Mouse (Mus musculus) adrenal gland, adult (tissue): ENCODE data around the gene Boc.

Experiments
- DNase-seq, 2 experiments: peaks; one replicate each; pipeline ENCODE4 v3.0.0; 2022 to 2023; ENCODE audit warnings: low spot score in 1 of 2; ENCODE audit not compliant: inconsistent age in 2 of 2

Boc gene

DNA sequence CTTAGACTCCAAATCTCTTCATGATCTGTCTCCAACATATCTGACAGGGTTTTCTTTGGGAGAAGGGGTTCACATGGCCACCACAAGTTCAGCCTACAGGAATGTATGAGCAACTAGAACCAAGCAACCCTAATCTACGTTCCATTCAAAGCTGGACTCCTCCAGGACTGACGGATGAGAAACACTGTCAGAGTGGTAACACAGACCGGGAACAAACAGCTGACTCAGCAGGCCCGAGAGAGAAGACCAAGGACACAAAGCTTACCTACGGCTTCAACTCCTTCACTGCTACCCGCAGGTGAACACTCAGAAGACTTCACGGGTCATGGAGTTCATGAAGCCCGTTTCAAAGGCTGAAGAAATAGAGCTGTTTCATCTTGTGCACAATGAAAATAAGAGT lies 4.8 kb downstream of the Boc start:
- DNase-seq = peak in 1 of 2 experiments; percentile 74

DNA sequence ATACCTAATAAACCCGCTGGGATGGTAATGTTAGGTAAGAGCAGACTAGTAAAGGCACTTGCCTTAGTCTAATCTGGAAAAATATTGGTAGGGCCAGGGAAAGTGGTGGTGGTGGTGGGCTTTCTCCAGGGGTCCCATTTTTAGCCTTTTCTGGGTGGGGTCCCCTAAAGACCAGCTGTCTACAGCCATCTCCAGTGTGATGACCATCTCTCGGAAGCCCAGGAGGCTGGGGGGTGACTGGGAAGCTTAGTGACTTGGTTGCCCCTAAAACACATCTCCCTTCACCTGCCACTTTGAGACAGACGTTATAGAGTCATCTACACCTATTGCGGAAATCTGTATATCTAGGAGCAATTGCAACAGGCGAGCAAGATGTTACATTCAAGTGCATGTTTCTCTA lies 6.0 kb downstream of the Boc start:
- peak in 1 of 2 experiments; percentile 56 for DNase-seq

DNA sequence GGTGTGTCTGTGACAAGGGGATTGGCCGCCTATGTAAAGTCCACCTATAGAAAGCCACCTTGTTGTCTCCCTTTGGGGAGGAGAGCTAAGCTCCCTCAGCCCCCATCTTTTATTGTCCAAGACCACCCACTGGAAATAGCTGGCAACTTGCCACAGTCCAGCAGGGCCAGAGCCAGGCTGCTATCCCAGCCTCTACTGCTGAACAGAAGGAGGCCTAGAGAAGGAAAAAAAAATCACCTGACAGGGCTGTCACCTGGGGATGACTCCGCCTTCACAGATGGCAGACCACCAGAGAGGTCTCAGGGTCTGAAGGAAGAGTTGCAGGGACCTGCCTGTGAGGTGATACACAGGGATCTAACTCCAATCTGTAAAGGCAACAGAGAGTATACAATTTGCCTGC lies 6.7 kb downstream of the Boc start:
- DNase-seq = peak in 1 of 2 experiments; percentile 62

DNA sequence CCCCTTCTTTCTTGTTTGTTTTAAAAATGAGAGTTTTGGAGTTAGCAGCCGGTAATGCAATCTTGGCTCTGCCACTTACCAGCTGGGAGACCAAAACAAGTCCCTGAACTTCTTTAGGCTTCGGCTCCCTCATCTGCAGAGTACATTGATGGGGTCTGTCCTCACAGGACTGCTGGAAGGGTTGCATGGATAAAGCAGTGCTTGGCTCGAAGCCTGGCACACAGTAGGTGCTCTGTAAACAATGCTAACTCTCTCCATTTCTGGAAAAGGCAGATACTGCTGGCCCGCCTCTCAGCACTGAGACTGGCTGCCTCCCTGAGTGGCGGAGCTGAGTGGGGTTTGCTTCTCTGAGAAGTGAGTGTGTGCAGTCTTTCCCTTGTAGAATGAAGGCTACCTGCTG lies 7.2 kb downstream of the Boc start:
- DNase-seq = peak in 1 of 2 experiments; percentile 44

DNA sequence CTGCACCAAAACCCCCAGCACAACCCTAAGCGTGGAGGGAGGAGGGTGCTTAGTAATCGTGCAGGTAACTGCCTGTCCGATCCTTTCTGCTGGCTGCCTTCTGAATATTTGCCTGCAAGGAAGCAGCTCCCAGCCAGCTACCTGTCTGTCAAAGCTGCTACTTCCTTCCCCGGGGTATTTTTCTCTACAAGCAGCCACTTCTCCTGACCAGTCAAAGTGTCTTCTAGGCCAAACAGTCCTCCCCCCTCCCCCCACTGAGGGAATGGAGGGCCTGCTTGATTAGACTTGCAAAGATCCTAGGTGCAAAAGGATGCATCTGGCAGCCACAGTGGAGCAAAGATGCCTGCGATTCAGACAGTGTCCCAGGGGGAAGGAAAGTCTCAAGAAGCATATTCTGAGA lies 7.9 kb downstream of the Boc start:
- peak in 1 of 2 experiments; percentile 62 for DNase-seq

- peak in 1 of 2 experiments; percentile 81 for DNase-seq
These were observed 8.6 kb downstream of the Boc start for GRCm38 (mm10) chr16:44549867-44550679.

DNA sequence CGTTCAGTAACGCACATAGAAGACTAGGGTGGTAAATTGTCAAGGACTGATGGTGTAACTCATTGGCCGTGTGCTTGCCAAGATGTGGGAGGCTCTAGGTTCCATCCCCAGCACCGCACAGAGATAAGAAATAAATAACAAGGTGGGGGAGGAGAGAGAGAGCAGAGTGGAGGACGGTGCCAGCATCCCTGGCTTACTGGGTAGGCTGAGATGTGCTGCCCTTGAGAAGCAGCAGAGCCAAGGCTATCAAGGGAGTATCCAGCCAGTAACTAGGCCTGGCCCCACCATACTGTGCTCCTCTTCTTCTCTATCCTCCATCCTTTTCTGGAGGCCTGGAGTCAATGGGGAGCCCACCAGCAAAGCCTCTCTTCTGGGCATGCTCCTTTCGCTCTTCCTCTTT lies 9.3 kb downstream of the Boc start:
- peak in 1 of 2 experiments; percentile 78 for DNase-seq

- peak in 1 of 2 experiments; percentile 64 for DNase-seq
These were observed 10.7 kb downstream of the Boc start for GRCm38 (mm10) chr16:44547976-44548375.

- peak in 1 of 2 experiments; percentile 43 for DNase-seq
These were observed 11.9 kb downstream of the Boc start for GRCm38 (mm10) chr16:44546831-44547230.

DNA sequence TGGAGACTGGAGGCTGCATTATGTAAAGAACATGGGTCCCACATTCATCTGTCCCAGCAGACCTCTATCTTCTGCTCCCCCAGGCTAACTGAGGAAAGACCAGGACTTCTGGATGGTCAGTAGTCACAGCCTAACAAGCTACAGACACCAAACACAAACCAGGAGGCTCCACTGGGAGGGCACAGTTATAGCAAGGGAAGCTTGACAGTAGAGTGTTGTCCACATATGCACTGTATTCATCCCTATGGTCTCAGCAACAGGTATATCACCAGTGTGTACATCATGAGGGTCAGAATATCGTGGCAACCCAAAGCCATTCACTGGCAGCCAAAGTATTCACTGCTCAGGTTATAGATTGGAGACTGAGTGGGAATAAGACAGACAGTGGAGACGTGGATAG lies 12.8 kb downstream of the Boc start:
- no peak for DNase-seq

- peak in 1 of 2 experiments; percentile 59 for DNase-seq
These were observed 13.5 kb downstream of the Boc start for GRCm38 (mm10) chr16:44545153-44545552.

- DNase-seq = peak in 1 of 2 experiments; percentile 46
These were observed 15.6 kb downstream of the Boc start for GRCm38 (mm10) chr16:44543098-44543497.

DNA sequence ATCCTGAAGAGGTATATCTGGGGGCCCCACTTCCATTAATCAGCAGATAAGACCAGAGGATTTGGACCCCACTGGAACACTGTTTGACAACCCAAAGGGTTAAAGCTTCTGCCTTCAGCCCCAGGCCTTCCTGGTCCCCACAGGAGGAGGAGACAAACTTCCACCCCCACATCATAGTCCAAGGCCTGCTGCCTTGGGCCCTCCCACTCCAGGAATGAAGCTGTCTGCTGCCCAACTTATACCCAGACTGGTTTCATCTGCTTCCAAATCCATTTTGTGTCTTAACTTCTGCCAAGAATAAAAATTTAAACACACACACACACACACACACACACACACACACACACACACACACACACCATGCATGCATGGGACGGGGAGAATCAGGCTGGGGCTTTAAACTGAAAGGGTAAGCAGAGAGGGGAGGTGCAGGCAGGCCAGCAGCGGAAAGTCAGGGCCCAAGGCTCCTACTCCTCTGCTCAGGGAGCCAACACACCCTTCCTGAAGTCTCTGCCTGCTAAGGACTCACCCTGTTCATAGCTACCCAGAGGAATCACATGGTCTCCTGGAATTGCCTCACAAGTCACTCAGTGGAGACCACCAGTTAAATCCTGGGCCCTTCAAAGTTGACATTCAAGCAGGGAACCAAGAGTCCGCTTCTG lies 16.5 kb downstream of the Boc start:
- DNase-seq = peak; percentile 65 to 80

DNA sequence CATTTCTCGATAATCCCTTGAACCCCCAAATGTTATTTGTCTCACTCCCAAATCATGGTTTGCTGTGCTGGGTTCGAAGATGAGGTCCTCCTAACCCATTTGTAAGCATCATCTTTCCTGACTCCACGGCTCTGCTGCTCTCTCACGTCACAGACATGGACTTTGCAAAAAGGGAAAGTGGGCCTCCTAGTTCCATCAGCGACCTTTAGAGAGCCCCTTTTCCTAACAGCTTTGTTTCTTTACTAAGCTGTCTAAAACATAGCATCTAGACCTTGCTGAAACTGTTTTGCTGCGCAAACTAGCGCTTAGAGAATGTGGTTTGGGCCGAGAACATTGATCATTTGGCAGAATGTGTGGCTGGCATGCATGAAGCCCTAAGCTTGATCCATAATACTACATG lies 19.1 kb downstream of the Boc start:
- DNase-seq = peak in 1 of 2 experiments; percentile 56

GRCm38 (mm10) chr16:44538401-44539395 lies 20.0 kb downstream of the Boc start:
- DNase-seq = peak in 1 of 2 experiments; percentile 73

- peak in 1 of 2 experiments; percentile 33 for DNase-seq
These were observed 24.6 kb downstream of the Boc start for GRCm38 (mm10) chr16:44534122-44534521.

GRCm38 (mm10) chr16:44533522-44533921 lies 25.2 kb downstream of the Boc start:
- peak in 1 of 2 experiments; percentile 72 for DNase-seq

DNA sequence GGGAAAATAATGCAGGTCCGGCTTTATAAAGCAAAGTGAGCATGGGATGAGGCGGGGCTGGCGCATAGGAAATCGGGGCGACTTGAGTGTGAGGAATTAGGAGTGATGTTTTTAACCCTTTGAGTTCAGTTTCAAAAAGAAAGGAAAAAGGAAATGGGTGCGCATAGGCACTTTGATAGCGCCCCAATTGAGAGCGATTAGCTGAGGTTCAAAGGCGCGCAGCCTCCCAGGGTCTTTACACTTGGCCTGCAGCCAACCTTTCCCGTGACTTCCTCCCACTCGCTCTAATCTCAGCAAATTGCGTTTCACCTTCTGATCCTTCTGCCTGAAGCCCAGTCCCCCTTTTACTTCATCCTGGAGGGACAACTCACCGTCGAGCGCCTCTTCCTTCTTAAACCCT lies 25.8 kb downstream of the Boc start:
- peak in 1 of 2 experiments; percentile 41 for DNase-seq

- DNase-seq = peak in 1 of 2 experiments; percentile 55
These were observed 27.4 kb downstream of the Boc start for GRCm38 (mm10) chr16:44531239-44531797.

DNA sequence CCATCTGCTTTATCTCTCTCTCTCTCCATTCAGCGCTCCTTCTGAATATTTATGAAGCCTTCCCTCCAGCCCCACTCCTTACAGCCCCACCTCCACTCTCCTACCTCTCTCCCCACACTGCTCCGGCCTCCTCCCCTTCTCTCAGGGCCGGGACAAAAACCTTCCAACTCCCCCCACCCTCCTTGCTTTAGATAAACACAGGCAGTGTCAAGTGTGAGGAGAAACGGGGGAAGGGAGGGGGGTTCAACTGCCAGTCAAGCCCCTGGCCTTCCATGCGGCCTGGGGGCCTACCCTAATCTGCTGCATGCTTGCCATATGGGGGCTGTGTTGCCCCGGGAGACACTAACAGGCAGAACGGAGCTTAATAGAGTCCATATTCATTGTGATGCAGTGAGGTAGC lies 27.9 kb downstream of the Boc start:
- DNase-seq = peak in 1 of 2 experiments; percentile 38

- peak in 1 of 2 experiments; percentile 34 for DNase-seq
These were observed 28.5 kb downstream of the Boc start for GRCm38 (mm10) chr16:44530191-44530590.
